ENCODE assay signal across 21 mouse cellular contexts in the genomic region with DNA sequence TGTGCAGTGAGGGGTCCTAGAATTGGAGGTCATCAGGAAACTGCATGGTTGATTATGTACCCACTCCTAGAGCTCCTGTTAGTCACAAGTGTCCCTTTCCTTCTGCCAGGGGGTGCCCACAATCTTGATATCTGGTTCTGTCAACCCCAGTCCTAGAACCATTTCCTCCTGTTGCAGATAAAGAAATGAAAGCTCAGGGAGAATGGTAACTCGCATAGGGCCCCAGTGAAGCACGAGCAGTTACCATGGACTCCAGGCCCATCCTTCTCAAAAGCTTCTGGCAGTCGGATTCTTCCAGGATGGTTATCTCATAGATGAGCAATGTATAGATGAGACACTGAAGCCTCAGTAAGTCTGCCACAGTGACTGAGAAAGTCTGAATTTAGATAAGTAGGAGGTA. TPM values are rescaled to one million over a fixed set of nuclear protein-coding genes. Genes with fewer than 3 reads are reported as not detected.
A peak's percentile ranks its signal among the peaks of the same experiment; 100 is the strongest.
DNase-seq lines count a peak whose midpoint lies in the region; ATAC-seq and TF ChIP-seq lines count a peak whose summit lies in the region.
"Had no signal": no experiment of that assay in that cellular context is flagged by ENCODE, and none has a peak within 500 bp of the region (broad histone marks: within the 10 kb centered on the region; RNA-seq: fewer than 3 reads in every experiment).

No protein-coding gene starts in this region.

- peaks cover 100% of the 10 kb centered on the region for H3K4me1 ChIP-seq in megakaryocyte, embryonic 14.5 days

- H3K36me3 ChIP-seq in megakaryocyte, embryonic 14.5 days (replicated peaks; ENCODE audit: low read length), result peaks cover 81% of the 10 kb centered on the region

- ATAC-seq in megakaryocyte, adult 5-6 weeks (ENCODE audit: poor library complexity, severe bottlenecking), result no peak
- ATAC-seq: CD4-positive, CD25-positive, alpha-beta regulatory T cell, adult 4 months; forebrain, embryonic 14.5 days; hindbrain, embryonic 16.5 days had no signal

- H3K4me3 ChIP-seq in layer of hippocampus, adult 2 months, result no peak overlapping the region
- H3K4me3 ChIP-seq in megakaryocyte, embryonic 14.5 days (replicated peaks), result peak overlapping the region; percentile 62
- H3K4me3 ChIP-seq: embryonic facial prominence, embryonic 13.5 days; heart, embryonic 10.5 days; hindbrain, embryonic 12.5 days had no signal

- H3K9me3 ChIP-seq in megakaryocyte, embryonic 14.5 days, result no peaks in the 10 kb centered on the region
- H3K9me3 ChIP-seq: embryonic facial prominence, embryonic 13.5 days; G1E; heart, embryonic 10.5 days; hindbrain, embryonic 12.5 days had no signal

- peak overlapping the region; percentile 55 for H3K27ac ChIP-seq in layer of hippocampus, adult 2 months
- H3K27ac ChIP-seq: embryonic facial prominence, embryonic 13.5 days; heart, embryonic 10.5 days; hindbrain, embryonic 12.5 days had no signal

- H3K27me3 ChIP-seq in megakaryocyte, embryonic 14.5 days (replicated peaks), result no peaks in the 10 kb centered on the region
- H3K27me3 ChIP-seq: embryonic facial prominence, embryonic 13.5 days; hindbrain, embryonic 12.5 days had no signal

- DNase-seq in layer of hippocampus, adult 2 months (ENCODE audit: low spot score in 2 of 2), result no peak
- DNase-seq in layer of hippocampus, adult 8-10 months (ENCODE audit: low spot score in 2 of 2), result no peak
- DNase-seq in induced T-regulatory cell, adult 2 months (ENCODE audit: low read depth), result peak; percentile 38
- no peak for DNase-seq in kidney, postnatal 25 days
- DNase-seq in cerebellum, postnatal 10 days, result no peak
- DNase-seq: adrenal gland, postnatal 10 days; cerebellum, adult 11-12 months; cerebellum, adult 9-10 months; cerebellum, postnatal 36 days; heart, adult 18-20 months; heart, postnatal 10 days; heart, postnatal 4 days had no signal

- no peak for TF ChIP-seq CTCF in layer of hippocampus, adult 2 months (conservative IDR thresholded peaks at IDR 0.05)

RNA-seq across cellular contexts. Expression of a gene that starts 8.2 kb away (rescaled TPM):
- total RNA-seq in layer of hippocampus, adult 2 months (2021), result 100 to 1,000 TPM; 374 to 416 TPM
- 100 to 1,000 TPM; 355 to 394 (median 369) TPM for total RNA-seq in layer of hippocampus, adult 8-10 months (2022)
- 104 and 238 TPM in 2 replicates for polyA plus RNA-seq in megakaryocyte, embryonic 14.5 days (2012; ENCODE audit: insufficient read depth, low replicate concordance)
- total RNA-seq in megakaryocyte, adult 5-6 weeks (2015), result 683 and 689 TPM in 2 replicates
- total RNA-seq in megakaryocyte, adult 5-6 weeks (2017), result 251 and 275 TPM in 2 replicates
